ENCODE assay signal across 23 mouse cellular contexts in genomic region chr19:56959601-56960000, GRCm38 (mm10). TPM values are rescaled to one million over a fixed set of nuclear protein-coding genes. Genes with fewer than 3 reads are reported as not detected.
DNase-seq lines count a peak whose midpoint lies in the region; ATAC-seq and TF ChIP-seq lines count a peak whose summit lies in the region.
"Had no signal": no experiment of that assay in that cellular context is flagged by ENCODE, and none has a peak within 500 bp of the region (broad histone marks: within the 10 kb centered on the region; RNA-seq: fewer than 3 reads in every experiment).

No protein-coding gene starts in this region.

- TF ChIP-seq EP300 in stomach, postnatal 0 days (optimal IDR thresholded peaks at IDR 0.05): no peak

- H3K9ac ChIP-seq in kidney, postnatal 0 days (ENCODE audit: low read depth, low read length): no peak overlapping the region
- H3K9ac ChIP-seq in stomach, postnatal 0 days (ENCODE audit: low read length): no peak overlapping the region
- H3K9ac ChIP-seq: hindbrain, embryonic 12.5 days; liver, embryonic 13.5 days; lung, embryonic 14.5 days; neural tube, embryonic 12.5 days had no signal

- H3K9me3 ChIP-seq in kidney, postnatal 0 days (replicated peaks; ENCODE audit: low read length): no peaks in the 10 kb centered on the region
- no peaks in the 10 kb centered on the region for H3K9me3 ChIP-seq in stomach, postnatal 0 days (ENCODE audit: control insufficient read depth, low read length)
- H3K9me3 ChIP-seq: forebrain, embryonic 10.5 days; hindbrain, embryonic 12.5 days; liver, embryonic 13.5 days; neural tube, embryonic 12.5 days had no signal

- no peak for ATAC-seq in kidney, postnatal 0 days (replicated peaks; ENCODE audit: low FRiP score, low read depth)
- ATAC-seq in stomach, postnatal 0 days (ENCODE audit: low FRiP score, low TSS enrichment): no peak
- ATAC-seq: forebrain, embryonic 16.5 days had no signal

- 66% methylated on average over 3 of the region's 3 CpGs for WGBS in kidney, postnatal 0 days
- 69% methylated on average over 3 of the region's 3 CpGs for WGBS in stomach, postnatal 0 days

- intact Hi-C loops in gastrocnemius, adult 2 months (cut with DNase I): no loop called here

- peak overlapping the region; percentile 24; the same call in 1 of the 2 replicates for H3K27ac ChIP-seq in gastrocnemius, adult 2 months
- H3K27ac ChIP-seq in kidney, postnatal 0 days: peak overlapping the region; percentile 81
- peak overlapping the region; percentile 71 for H3K27ac ChIP-seq in stomach, postnatal 0 days (replicated peaks)
- H3K27ac ChIP-seq: forebrain, embryonic 10.5 days; hindbrain, embryonic 12.5 days; neural tube, embryonic 12.5 days had no signal

- peaks cover 3% of the 10 kb centered on the region for H3K4me1 ChIP-seq in kidney, postnatal 0 days (replicated peaks; ENCODE audit: insufficient read depth, low read length)
- no peaks in the 10 kb centered on the region; the same call in 1 of the 2 replicates for H3K4me1 ChIP-seq in stomach, postnatal 0 days (replicated peaks; ENCODE audit: control insufficient read depth, insufficient read depth)
- H3K4me1 ChIP-seq: hindbrain, embryonic 12.5 days; liver, embryonic 13.5 days; neural tube, embryonic 12.5 days had no signal

- H3K4me3 ChIP-seq in gastrocnemius, adult 2 months: no peak overlapping the region
- no peak overlapping the region for H3K4me3 ChIP-seq in kidney, postnatal 0 days (replicated peaks; ENCODE audit: low read depth, low read length)
- no peak overlapping the region for H3K4me3 ChIP-seq in stomach, postnatal 0 days (ENCODE audit: low read depth, low read length)
- H3K4me3 ChIP-seq: forebrain, embryonic 10.5 days; hindbrain, embryonic 12.5 days; liver, embryonic 13.5 days; neural tube, embryonic 12.5 days had no signal

- no peak for TF ChIP-seq CTCF in gastrocnemius, adult 2 months (IDR thresholded peaks at IDR 0.05)
- no peak for TF ChIP-seq CTCF in kidney, postnatal 0 days (IDR thresholded peaks at IDR 0.05; ENCODE audit: low read depth)
- TF ChIP-seq CTCF in stomach, postnatal 0 days (IDR thresholded peaks at IDR 0.05; ENCODE audit: low read depth): no peak

- no peaks in the 10 kb centered on the region for H3K36me3 ChIP-seq in kidney, postnatal 0 days (ENCODE audit: insufficient read depth, low read length)
- H3K36me3 ChIP-seq in stomach, postnatal 0 days (ENCODE audit: control insufficient read depth, insufficient read depth, low read length): no peaks in the 10 kb centered on the region
- H3K36me3 ChIP-seq: forebrain, embryonic 10.5 days; hindbrain, embryonic 12.5 days; liver, embryonic 13.5 days; neural tube, embryonic 12.5 days had no signal

- no peak overlapping the region for H3K4me2 ChIP-seq in kidney, postnatal 0 days (ENCODE audit: low read length)
- no peak overlapping the region for H3K4me2 ChIP-seq in stomach, postnatal 0 days (replicated peaks; ENCODE audit: low read depth)
- H3K4me2 ChIP-seq: hindbrain, embryonic 12.5 days; liver, embryonic 13.5 days; lung, embryonic 14.5 days; neural tube, embryonic 12.5 days had no signal

- no peaks in the 10 kb centered on the region for H3K27me3 ChIP-seq in kidney, postnatal 0 days (ENCODE audit: insufficient read depth, low read length)
- no peaks in the 10 kb centered on the region for H3K27me3 ChIP-seq in stomach, postnatal 0 days (ENCODE audit: control insufficient read depth, insufficient read depth, low read length)
- H3K27me3 ChIP-seq: hindbrain, embryonic 12.5 days; liver, embryonic 13.5 days; neural tube, embryonic 12.5 days had no signal

- DNase-seq in gastrocnemius, adult 2 months: no peak
- DNase-seq in gastrocnemius, adult 8-10 months (ENCODE audit: low spot score in 2 of 2): no peak
- no peak for DNase-seq in kidney, postnatal 0 days (ENCODE audit: low spot score)
- DNase-seq in kidney, postnatal 25 days: no peak
- DNase-seq in ovary, postnatal 36 days (ENCODE audit: low spot score): peak; percentile 27
- DNase-seq in ovary, postnatal 14 days (ENCODE audit: low spot score): no peak
- DNase-seq in stomach, postnatal 0 days (ENCODE audit: low spot score): no peak
- DNase-seq in spleen, postnatal 10 days (ENCODE audit: low spot score in 2 of 2): no peak
- DNase-seq: cerebellum, adult 11 months; cerebellum, adult 9-11 months; gastrocnemius, postnatal 25 days; heart, adult 18-20 months; kidney, postnatal 36 days; liver, embryonic 13.5 days; lung, embryonic 14.5 days; midbrain, embryonic 14.5 days; thymus, postnatal 25 days had no signal

RNA-seq across cellular contexts. Expression of gene Afap1l2, which starts 48.4 kb away (rescaled TPM):
- total RNA-seq in gastrocnemius, adult 2 months (2021): 1 to 10 TPM; 1.6 TPM
- total RNA-seq in gastrocnemius, adult 8-10 months (2022): 1 to 10 TPM; 1.4 to 2.1 (median 1.8) TPM
- 21.3 and 22.0 TPM in 2 replicates for polyA plus RNA-seq in kidney, postnatal 0 days (2015; fragmentation: Nextera tagmentation; extraction: Ambion mirVana)
- polyA plus RNA-seq in stomach, postnatal 0 days (2015; fragmentation: Nextera tagmentation; extraction: Ambion mirVana): 9.0 and 11.0 TPM in 2 replicates
- total RNA-seq: common myeloid progenitor, adult 5-6 weeks; megakaryocyte progenitor cell, adult 5-6 weeks had no signal

Comparison
In these comparisons a context has a peak if more than half of its experiments do, and no peak if none do; other contexts are left out.
1. H3K27ac ChIP-seq: peak in every context shown above with its lines; median percentile 81 in kidney, postnatal 0 days; 71 in stomach, postnatal 0 days; 24 in gastrocnemius, adult 2 months.